Mouse (Mus musculus): ENCODE data around the gene Trim67. TPM values are rescaled to one million over a fixed set of nuclear protein-coding genes. Genes with fewer than 3 reads are reported as not detected.

Trim67 gene
- 0.09 TPM in 1 of 2 replicates, not detected in the other for polyA plus RNA-seq (2012; ENCODE audit: insufficient read depth, low replicate concordance)

DNA sequence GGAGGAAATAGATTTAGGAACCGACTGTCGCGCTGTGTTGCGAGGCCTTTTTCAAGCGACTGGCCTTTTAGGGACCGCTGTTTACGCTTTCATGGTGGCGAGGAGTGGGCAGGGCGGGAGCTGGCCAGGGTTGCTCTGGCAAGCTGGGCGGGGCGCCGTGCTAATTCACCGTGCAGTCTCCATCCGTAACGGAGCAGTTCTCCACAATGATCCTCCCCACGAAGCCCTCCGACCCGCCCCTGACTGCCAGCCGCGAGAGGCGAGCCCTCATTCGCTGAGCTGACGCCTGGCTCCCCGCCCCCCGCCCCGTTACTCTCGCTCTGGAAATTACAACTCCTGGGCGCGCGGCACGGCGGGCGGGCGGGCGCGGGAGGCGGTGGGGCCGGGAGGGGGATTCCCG is at the start of gene Trim67:
TSS of gene Trim67 (plus strand) at position 385 of the 400 bp plus-strand sequence.
- TF ChIP-seq GATA1 (IDR thresholded peaks at IDR 0.05; ENCODE audit: borderline replicate concordance, low read length) (no peak), FLI1 (IDR thresholded peaks at IDR 0.05; ENCODE audit: low read length) (no peak)
- Histone ChIP-seq H3K36me3 (replicated peaks; ENCODE audit: low read length) (no peaks in the 10 kb centered on the region), H3K4me3 (replicated peaks) (peak within 1 kb of the TSS; percentile 86), H3K9me3 (peaks cover 12% of the 10 kb centered on the region), H3K27me3 (replicated peaks) (peaks cover 91% of the 10 kb centered on the region), H3K4me1 (peaks cover 30% of the 10 kb centered on the region)

DNA sequence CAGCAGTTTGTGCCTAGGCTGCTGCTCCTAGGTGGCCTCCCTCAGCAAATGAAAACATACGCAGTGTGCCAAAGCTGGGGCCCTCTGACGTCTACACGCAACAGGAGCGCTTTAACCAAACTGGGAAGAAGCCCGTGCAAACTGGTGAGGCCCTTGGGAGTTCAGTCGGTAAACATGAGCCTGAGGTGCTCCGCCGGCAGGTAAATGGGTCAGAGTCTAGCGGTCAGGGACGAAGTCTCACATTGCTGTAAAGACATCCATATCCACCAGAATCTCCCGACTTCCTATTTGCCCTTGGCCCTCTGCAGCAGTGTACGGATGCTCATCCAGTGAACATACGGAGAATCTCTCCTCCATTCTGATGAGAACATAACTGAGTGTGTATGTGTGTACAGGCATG is 46.2 kb upstream of the Trim67 start:
- H3K36me3 ChIP-seq (replicated peaks; ENCODE audit: low read length) = peaks cover under 1% of the 10 kb centered on the region
- peaks cover 68% of the 10 kb centered on the region for H3K27me3 ChIP-seq (replicated peaks)
- H3K9me3 ChIP-seq = peaks cover 13% of the 10 kb centered on the region
- TF ChIP-seq FLI1 (IDR thresholded peaks at IDR 0.05; ENCODE audit: low read length) = no peak
- no peak for TF ChIP-seq GATA1 (IDR thresholded peaks at IDR 0.05; ENCODE audit: borderline replicate concordance, low read length)
- H3K4me1 ChIP-seq = peaks cover 14% of the 10 kb centered on the region
- no peak overlapping the region for H3K4me3 ChIP-seq (replicated peaks)

DNA sequence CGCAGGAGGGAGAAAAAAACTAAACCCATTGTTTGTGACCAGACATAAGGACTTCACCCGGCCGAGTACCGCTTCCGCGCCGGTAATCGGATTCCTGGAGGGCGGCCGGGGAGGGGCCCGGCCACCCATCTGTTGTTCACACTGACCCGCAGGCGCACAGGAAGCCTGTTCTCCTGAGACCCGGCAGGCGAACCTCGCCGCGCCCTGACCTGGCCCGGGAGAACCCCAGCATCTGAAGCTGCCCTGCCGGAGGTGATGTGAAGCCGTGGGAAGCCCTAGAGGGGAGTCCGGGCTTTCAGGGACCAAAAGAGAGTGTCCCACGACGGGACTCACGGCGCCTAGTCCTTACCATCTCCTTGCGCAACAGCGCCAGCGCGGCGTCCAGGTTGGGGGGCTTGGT is 41.7 kb upstream of the Trim67 start:
- Histone ChIP-seq H3K36me3 (replicated peaks; ENCODE audit: low read length) (no peaks in the 10 kb centered on the region), H3K4me1 (peaks cover 19% of the 10 kb centered on the region), H3K4me3 (replicated peaks) (peak overlapping the region; percentile 90), H3K9me3 (peaks cover 13% of the 10 kb centered on the region), H3K27me3 (replicated peaks) (peaks cover 87% of the 10 kb centered on the region)
- TF ChIP-seq FLI1 (IDR thresholded peaks at IDR 0.05; ENCODE audit: low read length) (no peak), GATA1 (IDR thresholded peaks at IDR 0.05; ENCODE audit: borderline replicate concordance, low read length) (no peak)

DNA sequence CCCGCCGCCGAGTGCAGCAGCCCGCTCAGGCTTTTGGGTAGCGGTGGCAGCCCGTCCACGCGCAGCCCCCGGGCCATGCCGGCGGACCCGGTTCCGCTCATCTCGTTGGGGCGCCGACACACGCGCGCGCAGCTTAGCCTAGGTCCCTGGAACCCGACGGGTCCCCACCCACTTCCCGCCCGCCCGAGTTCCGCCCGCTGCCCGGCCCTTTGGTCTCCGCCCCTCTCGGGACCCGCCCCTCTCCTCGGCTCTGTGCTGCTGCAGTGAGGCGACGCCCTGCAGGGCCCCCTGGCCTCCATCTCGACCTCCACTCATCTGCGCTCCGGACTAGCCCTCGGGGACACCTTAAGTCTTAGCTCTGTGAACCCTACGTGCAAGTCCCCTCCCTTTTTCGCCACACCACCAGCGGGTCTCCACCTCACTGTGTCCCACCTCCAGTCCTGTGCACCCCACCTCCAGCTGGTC is 41.2 kb upstream of the Trim67 start, which contains the start of gene Fam89a:
TSS of gene Fam89a (minus strand) at position 124 of the 465 bp plus-strand sequence.
- H3K27me3 ChIP-seq (replicated peaks) = peaks cover 86% of the 10 kb centered on the region
- peaks cover 15% of the 10 kb centered on the region for H3K4me1 ChIP-seq
- peaks cover 13% of the 10 kb centered on the region for H3K9me3 ChIP-seq
- H3K36me3 ChIP-seq (replicated peaks; ENCODE audit: low read length) = no peaks in the 10 kb centered on the region
- no peak for TF ChIP-seq GATA1 (IDR thresholded peaks at IDR 0.05; ENCODE audit: borderline replicate concordance, low read length)
- TF ChIP-seq FLI1 (IDR thresholded peaks at IDR 0.05; ENCODE audit: low read length) = no peak
- H3K4me3 ChIP-seq (replicated peaks) = peak within 1 kb of the TSS; percentile 90

DNA sequence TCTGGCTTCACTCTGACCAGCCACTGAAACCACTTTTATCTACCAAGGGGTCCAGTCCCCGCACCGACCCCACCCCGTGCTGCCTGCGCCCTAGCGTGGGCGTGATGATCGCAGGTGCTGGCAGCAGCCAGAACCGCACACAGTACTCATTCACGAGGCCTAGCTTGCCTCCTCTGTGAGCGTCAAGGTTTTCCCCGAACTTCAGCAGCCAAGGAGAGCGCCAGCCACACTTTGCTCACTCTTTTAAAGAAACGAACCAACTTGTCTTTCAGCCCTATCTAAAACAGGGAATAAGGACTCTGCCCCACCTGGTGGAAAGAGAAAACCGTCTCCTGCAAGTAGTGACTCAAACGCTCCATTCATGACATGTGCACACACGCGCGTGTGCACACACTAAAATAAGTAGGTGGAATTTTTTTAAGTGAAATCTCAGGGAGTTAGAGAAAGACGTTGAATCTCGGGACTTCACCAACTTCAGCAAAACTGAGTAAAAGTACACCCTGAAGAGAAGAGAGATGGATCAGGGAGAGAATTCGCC is 40.5 kb upstream of the Trim67 start:
- Histone ChIP-seq H3K9me3 (peaks cover 13% of the 10 kb centered on the region), H3K27me3 (replicated peaks) (peaks cover 85% of the 10 kb centered on the region), H3K36me3 (replicated peaks; ENCODE audit: low read length) (no peaks in the 10 kb centered on the region), H3K4me3 (replicated peaks) (no peak overlapping the region), H3K4me1 (peaks cover 15% of the 10 kb centered on the region)
- TF ChIP-seq GATA1 (IDR thresholded peaks at IDR 0.05; ENCODE audit: borderline replicate concordance, low read length) (no peak), FLI1 (IDR thresholded peaks at IDR 0.05; ENCODE audit: low read length) (no peak)

DNA sequence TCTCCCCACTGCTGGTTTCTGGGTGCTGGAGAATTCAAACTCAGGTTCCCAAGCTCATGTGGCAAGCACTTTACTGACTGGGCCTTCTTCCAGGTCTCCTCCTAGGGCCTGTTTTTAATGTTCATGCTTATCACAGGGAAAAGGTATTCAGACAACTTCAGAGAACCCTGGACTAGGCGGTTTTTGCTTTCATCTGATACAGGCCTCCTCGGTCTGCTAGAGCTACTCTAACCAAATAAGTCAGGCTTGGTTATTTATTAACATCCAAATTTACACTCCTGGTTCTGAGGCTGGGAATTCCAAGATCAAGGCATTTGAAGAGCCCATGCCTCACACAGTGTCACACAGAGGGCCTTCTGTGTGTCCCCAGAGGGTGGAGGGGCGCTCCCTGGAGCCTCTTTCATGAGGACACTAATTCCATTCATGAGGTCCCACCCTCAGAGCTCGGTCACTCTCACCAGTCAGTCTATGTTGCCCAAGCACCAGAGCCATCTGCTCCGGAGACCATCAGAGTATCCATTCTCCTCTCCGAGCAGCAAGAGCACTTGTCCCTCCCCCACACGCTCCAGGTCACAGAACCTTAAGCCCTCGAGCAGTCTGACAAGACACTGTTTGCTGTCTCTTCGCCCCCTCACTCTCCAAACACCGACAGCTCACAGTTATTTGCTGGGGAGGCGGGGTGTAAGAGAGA is 38.6 kb upstream of the Trim67 start:
- peaks cover 15% of the 10 kb centered on the region for H3K4me1 ChIP-seq
- TF ChIP-seq GATA1 (IDR thresholded peaks at IDR 0.05; ENCODE audit: borderline replicate concordance, low read length) (no peak), FLI1 (IDR thresholded peaks at IDR 0.05; ENCODE audit: low read length) (no peak)
- H3K9me3 ChIP-seq = peaks cover 17% of the 10 kb centered on the region
- peaks cover 83% of the 10 kb centered on the region for H3K27me3 ChIP-seq (replicated peaks)
- no peak overlapping the region for H3K4me3 ChIP-seq (replicated peaks)
- no peaks in the 10 kb centered on the region for H3K36me3 ChIP-seq (replicated peaks; ENCODE audit: low read length)

DNA sequence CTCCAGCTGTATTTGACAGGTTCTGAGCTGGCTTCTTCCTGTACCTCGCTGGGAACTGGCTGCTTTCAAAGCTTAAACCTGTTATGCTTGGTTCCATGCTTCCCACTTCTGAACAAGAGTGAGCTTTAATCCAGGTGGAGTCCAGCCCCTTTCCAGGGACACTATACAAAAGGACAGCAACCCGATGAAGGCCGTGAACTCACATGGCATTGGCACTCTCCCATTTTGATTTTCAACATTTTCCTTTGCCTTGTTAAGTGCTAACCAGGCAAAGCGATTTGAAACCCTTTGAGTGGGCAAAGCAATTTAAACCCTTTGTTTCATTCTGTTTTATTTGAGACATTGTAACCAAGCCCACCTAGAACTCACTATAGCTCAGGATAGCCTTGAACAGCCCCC is 38.1 kb upstream of the Trim67 start:
- Histone ChIP-seq H3K27me3 (replicated peaks) (peaks cover 81% of the 10 kb centered on the region), H3K4me1 (peaks cover 15% of the 10 kb centered on the region), H3K36me3 (replicated peaks; ENCODE audit: low read length) (no peaks in the 10 kb centered on the region), H3K9me3 (peaks cover 17% of the 10 kb centered on the region), H3K4me3 (replicated peaks) (no peak overlapping the region)
- TF ChIP-seq GATA1 (IDR thresholded peaks at IDR 0.05; ENCODE audit: borderline replicate concordance, low read length) = no peak
- TF ChIP-seq FLI1 (IDR thresholded peaks at IDR 0.05; ENCODE audit: low read length) = no peak

DNA sequence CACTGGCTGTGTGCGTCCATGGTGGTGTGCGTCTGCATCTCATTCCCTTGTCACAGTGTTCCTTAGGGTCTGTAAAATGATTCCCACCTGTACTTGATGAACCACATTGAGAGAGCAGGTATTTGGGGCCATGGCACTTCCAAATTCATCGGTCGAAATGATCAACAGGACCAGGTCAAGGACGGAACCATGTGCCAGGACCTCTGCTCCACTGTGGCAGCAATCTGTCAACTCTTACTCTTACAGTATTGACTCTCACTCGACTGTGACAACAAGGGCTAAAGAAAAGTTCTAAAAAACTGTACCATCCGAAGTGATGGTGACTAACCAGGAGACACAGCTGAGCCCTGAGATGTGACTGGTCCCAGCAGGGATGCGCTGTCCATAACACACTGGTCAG is 37.4 kb upstream of the Trim67 start:
- Histone ChIP-seq H3K27me3 (replicated peaks) (peaks cover 79% of the 10 kb centered on the region), H3K4me1 (peaks cover 15% of the 10 kb centered on the region), H3K9me3 (peaks cover 20% of the 10 kb centered on the region), H3K4me3 (replicated peaks) (no peak overlapping the region), H3K36me3 (replicated peaks; ENCODE audit: low read length) (no peaks in the 10 kb centered on the region)
- TF ChIP-seq GATA1 (IDR thresholded peaks at IDR 0.05; ENCODE audit: borderline replicate concordance, low read length) (no peak), FLI1 (IDR thresholded peaks at IDR 0.05; ENCODE audit: low read length) (no peak)

DNA sequence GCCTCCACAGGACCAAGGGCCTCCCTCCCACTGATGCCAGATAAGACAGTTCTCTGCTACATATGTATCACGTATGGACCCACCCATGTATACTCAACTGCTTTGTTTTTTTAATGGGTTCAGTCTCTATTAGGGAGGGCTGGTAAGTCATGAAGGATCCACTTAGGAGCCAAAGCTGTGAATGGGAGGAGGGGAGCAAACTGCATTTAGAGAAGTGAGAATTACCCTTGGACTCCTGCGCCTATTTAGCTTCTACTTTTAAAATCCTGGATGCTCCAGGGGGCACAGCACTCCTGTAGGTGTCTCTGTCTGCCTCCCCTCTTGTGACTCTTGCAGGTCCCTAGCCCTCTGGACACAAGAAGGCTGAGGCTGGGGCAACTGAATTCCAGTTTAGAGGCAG is 36.7 kb upstream of the Trim67 start:
- Histone ChIP-seq H3K9me3 (peaks cover 24% of the 10 kb centered on the region), H3K36me3 (replicated peaks; ENCODE audit: low read length) (no peaks in the 10 kb centered on the region), H3K4me1 (peaks cover 11% of the 10 kb centered on the region), H3K27me3 (replicated peaks) (peaks cover 76% of the 10 kb centered on the region), H3K4me3 (replicated peaks) (no peak overlapping the region)
- TF ChIP-seq GATA1 (IDR thresholded peaks at IDR 0.05; ENCODE audit: borderline replicate concordance, low read length) (no peak), FLI1 (IDR thresholded peaks at IDR 0.05; ENCODE audit: low read length) (no peak)

DNA sequence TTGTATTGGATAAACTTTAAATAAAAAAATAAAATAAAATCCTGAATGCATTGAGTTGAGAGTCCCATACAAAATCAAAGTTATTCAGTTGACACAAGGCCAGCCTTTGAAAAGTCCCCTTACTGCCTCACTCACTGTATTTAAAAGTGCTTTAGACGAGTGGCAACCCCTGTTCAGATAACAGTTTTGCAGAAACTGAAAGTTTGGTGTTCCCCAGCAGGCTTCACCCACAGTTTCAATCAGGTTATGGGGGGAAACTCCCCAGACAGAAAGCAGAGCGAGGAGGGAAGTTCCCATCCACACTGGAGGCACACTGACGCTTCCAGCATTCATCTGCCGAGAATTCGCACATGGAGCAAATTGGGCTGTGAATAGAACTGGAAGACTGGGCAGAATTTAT is 36.3 kb upstream of the Trim67 start:
- H3K4me1 ChIP-seq = peaks cover 7% of the 10 kb centered on the region
- H3K27me3 ChIP-seq (replicated peaks) = peaks cover 75% of the 10 kb centered on the region
- H3K9me3 ChIP-seq = peaks cover 24% of the 10 kb centered on the region
- TF ChIP-seq FLI1 (IDR thresholded peaks at IDR 0.05; ENCODE audit: low read length) (no peak), GATA1 (IDR thresholded peaks at IDR 0.05; ENCODE audit: borderline replicate concordance, low read length) (no peak)
- no peak overlapping the region for H3K4me3 ChIP-seq (replicated peaks)
- no peaks in the 10 kb centered on the region for H3K36me3 ChIP-seq (replicated peaks; ENCODE audit: low read length)

Data from megakaryocyte, embryonic 14.5 days (primary cell).